Mouse (Mus musculus): Measurements from ENCODE around the gene Gm26620. TPM values are rescaled to one million over a fixed set of nuclear protein-coding genes. Genes with fewer than 3 reads are reported as not detected.
A peak's percentile ranks its signal among the peaks of the same experiment; 100 is the strongest.

The Gm26620 gene
- polyA plus RNA-seq, 1 experiment from 2014 or later, result 1.3 TPM

GRCm38 (mm10) chr1:170867691-170868105 lies 17.2 kb upstream of the Gm26620 start, which contains the start of gene Atf6:
Gene Atf6, minus strand, starts transcription at chr1:170867771.
- H3K27me3 ChIP-seq (replicated peaks; ENCODE audit: control insufficient read depth, insufficient read depth, low read length), result no peaks in the 10 kb centered on the region
- ATAC-seq, result peak; percentile 63; the same call in 1 of the 2 replicates
- H3K9me3 ChIP-seq (ENCODE audit: control insufficient read depth, low read length), result no peaks in the 10 kb centered on the region
- H3K36me3 ChIP-seq (ENCODE audit: control insufficient read depth, insufficient read depth, low read length), result no peaks in the 10 kb centered on the region
- H3K4me3 ChIP-seq (ENCODE audit: low read length), result peak within 1 kb of the TSS; percentile 94
- peak within 1 kb of the TSS; percentile 75 for H3K4me2 ChIP-seq (ENCODE audit: low read length)
- H3K27ac ChIP-seq (ENCODE audit: low read depth, low read length), result peak within 1 kb of the TSS; percentile 84
- peak within 1 kb of the TSS; percentile 89 for H3K9ac ChIP-seq (ENCODE audit: low read depth, low read length)
- WGBS, result 0% methylated on average over 25 of the region's 25 CpGs
- H3K4me1 ChIP-seq (ENCODE audit: control insufficient read depth, insufficient read depth, low read depth, low read length), result peaks cover 7% of the 10 kb centered on the region; the same call in 1 of the 2 replicates

DNA sequence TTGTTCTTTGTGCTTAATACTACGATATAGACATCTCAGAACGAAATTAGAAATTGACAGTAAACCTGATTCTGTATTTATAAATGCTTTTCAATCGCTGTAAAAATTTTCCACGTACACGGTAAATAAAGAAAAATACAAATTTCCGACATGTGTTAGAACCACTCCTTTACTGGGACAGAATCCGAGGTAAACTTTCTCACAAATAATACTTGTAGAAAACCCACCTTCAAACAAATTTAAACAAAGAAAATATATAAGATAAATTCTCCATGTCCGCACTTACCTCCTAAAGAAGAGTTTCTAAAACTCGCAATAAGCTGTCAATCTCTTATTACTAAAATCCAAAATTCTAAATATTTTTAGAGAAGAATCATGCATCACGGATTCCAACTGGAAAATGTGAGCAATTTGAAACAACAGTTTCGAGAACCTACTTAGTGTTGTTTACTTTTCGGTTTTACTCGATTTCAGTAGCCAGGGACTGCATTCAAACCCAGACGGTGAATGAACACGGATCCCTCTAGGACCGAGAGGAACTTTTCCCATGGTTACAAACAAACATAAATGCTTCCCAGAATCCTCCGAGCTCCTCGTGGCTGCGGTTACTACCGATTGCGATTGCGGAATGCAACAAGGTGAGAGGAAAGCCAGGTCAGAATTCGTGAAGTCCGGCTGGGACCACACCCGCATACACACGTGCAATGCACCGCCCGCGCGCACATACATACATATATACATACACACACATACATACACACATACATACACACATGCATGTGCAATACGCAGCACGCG lies 16.6 kb upstream of the Gm26620 start:
- Histone ChIP-seq H3K4me2 (ENCODE audit: low read length) (peak overlapping the region; percentile 75), H3K4me1 (ENCODE audit: control insufficient read depth, insufficient read depth, low read depth, low read length) (peaks cover 7% of the 10 kb centered on the region; the same call in 1 of the 2 replicates), H3K9ac (ENCODE audit: low read depth, low read length) (peak overlapping the region; percentile 66), H3K27me3 (replicated peaks; ENCODE audit: control insufficient read depth, insufficient read depth, low read length) (no peaks in the 10 kb centered on the region), H3K36me3 (ENCODE audit: control insufficient read depth, insufficient read depth, low read length) (no peaks in the 10 kb centered on the region), H3K27ac (ENCODE audit: low read depth, low read length) (no peak overlapping the region), H3K9me3 (ENCODE audit: control insufficient read depth, low read length) (no peaks in the 10 kb centered on the region), H3K4me3 (ENCODE audit: low read length) (peak overlapping the region; percentile 94)
- under 1% methylated on average over 33 of the region's 33 CpGs for WGBS
- peak; percentile 90 for ATAC-seq

- H3K4me2 ChIP-seq (ENCODE audit: low read length), result peak overlapping the region; percentile 75
- no peaks in the 10 kb centered on the region for H3K27me3 ChIP-seq (replicated peaks; ENCODE audit: control insufficient read depth, insufficient read depth, low read length)
- WGBS, result 18% methylated on average over 14 of the region's 14 CpGs
- peaks cover 7% of the 10 kb centered on the region; the same call in 1 of the 2 replicates for H3K4me1 ChIP-seq (ENCODE audit: control insufficient read depth, insufficient read depth, low read depth, low read length)
- H3K9me3 ChIP-seq (ENCODE audit: control insufficient read depth, low read length), result no peaks in the 10 kb centered on the region
- H3K36me3 ChIP-seq (ENCODE audit: control insufficient read depth, insufficient read depth, low read length), result no peaks in the 10 kb centered on the region; the same call in 1 of the 2 replicates
- H3K4me3 ChIP-seq (ENCODE audit: low read length), result peak overlapping the region; percentile 94
- peak overlapping the region; percentile 66 for H3K9ac ChIP-seq (ENCODE audit: low read depth, low read length)
- H3K27ac ChIP-seq (ENCODE audit: low read depth, low read length), result no peak overlapping the region
- 0 out of 2 replicates have a peak, but pooled peaks have one; percentile 18 for ATAC-seq
Observed at GRCm38 (mm10) chr1:170868905-170869283, 16.0 kb upstream of the Gm26620 start.

- Histone ChIP-seq H3K9ac (ENCODE audit: low read depth, low read length) (no peak overlapping the region), H3K9me3 (ENCODE audit: control insufficient read depth, low read length) (no peaks in the 10 kb centered on the region), H3K36me3 (ENCODE audit: control insufficient read depth, insufficient read depth, low read length) (peaks cover 4% of the 10 kb centered on the region; the same call in 1 of the 2 replicates), H3K4me1 (ENCODE audit: control insufficient read depth, insufficient read depth, low read depth, low read length) (peaks cover 7% of the 10 kb centered on the region; the same call in 1 of the 2 replicates), H3K27ac (ENCODE audit: low read depth, low read length) (no peak overlapping the region), H3K27me3 (replicated peaks; ENCODE audit: control insufficient read depth, insufficient read depth, low read length) (no peaks in the 10 kb centered on the region), H3K4me3 (ENCODE audit: low read length) (no peak overlapping the region), H3K4me2 (ENCODE audit: low read length) (no peak overlapping the region)
- WGBS, result 91% methylated on average over 6 of the region's 6 CpGs
- no peak for ATAC-seq
Observed at GRCm38 (mm10) chr1:170871402-170871801, 13.5 kb upstream of the Gm26620 start.

DNA sequence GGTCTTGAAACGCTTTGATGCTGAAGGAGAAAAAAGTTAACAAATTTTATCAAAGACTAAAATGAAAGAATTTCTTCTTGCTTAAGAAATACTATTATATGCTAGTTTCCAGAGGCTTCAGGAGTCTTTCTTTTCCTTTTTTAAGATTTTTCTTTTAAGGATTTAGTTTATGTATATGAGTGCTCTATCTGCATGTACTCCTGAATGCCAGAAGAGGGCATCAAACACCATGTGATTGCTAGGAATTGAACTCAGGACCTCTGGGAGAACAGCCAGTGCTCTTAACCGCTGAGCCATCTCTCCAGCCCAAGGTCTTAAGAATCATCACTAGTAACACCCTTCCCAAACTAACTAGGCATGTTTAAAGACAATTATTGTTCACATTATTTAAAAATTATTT lies 12.9 kb upstream of the Gm26620 start:
- H3K27me3 ChIP-seq (replicated peaks; ENCODE audit: control insufficient read depth, insufficient read depth, low read length), result no peaks in the 10 kb centered on the region
- H3K36me3 ChIP-seq (ENCODE audit: control insufficient read depth, insufficient read depth, low read length), result peaks cover 4% of the 10 kb centered on the region; the same call in 1 of the 2 replicates
- ATAC-seq, result no peak
- WGBS, result 95% methylated on average over 2 of the region's 2 CpGs
- H3K9ac ChIP-seq (ENCODE audit: low read depth, low read length), result no peak overlapping the region
- H3K27ac ChIP-seq (ENCODE audit: low read depth, low read length), result no peak overlapping the region
- 0 out of 2 replicates have a peak, but pooled peaks cover 2% of the 10 kb centered on the region for H3K4me1 ChIP-seq (ENCODE audit: control insufficient read depth, insufficient read depth, low read depth, low read length)
- H3K9me3 ChIP-seq (ENCODE audit: control insufficient read depth, low read length), result no peaks in the 10 kb centered on the region
- no peak overlapping the region for H3K4me2 ChIP-seq (ENCODE audit: low read length)
- no peak overlapping the region for H3K4me3 ChIP-seq (ENCODE audit: low read length)

GRCm38 (mm10) chr1:170875676-170876075 lies 9.2 kb upstream of the Gm26620 start:
- peaks cover 19% of the 10 kb centered on the region for H3K36me3 ChIP-seq (ENCODE audit: control insufficient read depth, insufficient read depth, low read length)
- H3K4me2 ChIP-seq (ENCODE audit: low read length), result no peak overlapping the region
- WGBS, result 87% methylated on average over 3 of the region's 3 CpGs

DNA sequence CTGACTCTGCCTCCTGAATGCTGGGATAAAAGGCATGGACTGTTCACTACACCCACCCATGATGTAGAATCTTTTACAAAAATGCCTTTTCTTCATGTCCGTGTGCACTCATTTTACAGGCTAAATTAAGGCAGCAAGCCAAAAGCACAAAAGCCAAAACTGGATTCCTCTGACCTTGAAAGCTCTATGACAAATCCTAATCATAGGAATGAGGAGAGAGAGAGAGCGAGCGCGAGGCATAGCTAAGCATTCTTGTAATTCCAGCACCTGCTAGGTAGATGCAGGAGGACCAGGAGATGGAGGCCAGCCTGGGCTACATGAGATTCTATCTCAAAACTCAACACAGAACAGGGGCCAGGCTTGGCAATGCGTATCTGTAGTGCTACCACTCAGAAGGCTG lies 8.0 kb upstream of the Gm26620 start:
- Histone ChIP-seq H3K4me1 (ENCODE audit: control insufficient read depth, insufficient read depth, low read depth, low read length) (no peaks in the 10 kb centered on the region), H3K4me2 (ENCODE audit: low read length) (no peak overlapping the region), H3K36me3 (ENCODE audit: control insufficient read depth, insufficient read depth, low read length) (peaks cover 23% of the 10 kb centered on the region)

More at GRCm38 (mm10) chr1:170875676-170876075, 9.2 kb upstream of the Gm26620 start:
- H3K4me1 ChIP-seq (ENCODE audit: control insufficient read depth, insufficient read depth, low read depth, low read length), result no peaks in the 10 kb centered on the region
- H3K27ac ChIP-seq (ENCODE audit: low read depth, low read length), result no peak overlapping the region
- H3K27me3 ChIP-seq (replicated peaks; ENCODE audit: control insufficient read depth, insufficient read depth, low read length), result no peaks in the 10 kb centered on the region
- H3K4me3 ChIP-seq (ENCODE audit: low read length), result no peak overlapping the region
- H3K9ac ChIP-seq (ENCODE audit: low read depth, low read length), result no peak overlapping the region
- ATAC-seq, result no peak
- no peaks in the 10 kb centered on the region for H3K9me3 ChIP-seq (ENCODE audit: control insufficient read depth, low read length)

DNA sequence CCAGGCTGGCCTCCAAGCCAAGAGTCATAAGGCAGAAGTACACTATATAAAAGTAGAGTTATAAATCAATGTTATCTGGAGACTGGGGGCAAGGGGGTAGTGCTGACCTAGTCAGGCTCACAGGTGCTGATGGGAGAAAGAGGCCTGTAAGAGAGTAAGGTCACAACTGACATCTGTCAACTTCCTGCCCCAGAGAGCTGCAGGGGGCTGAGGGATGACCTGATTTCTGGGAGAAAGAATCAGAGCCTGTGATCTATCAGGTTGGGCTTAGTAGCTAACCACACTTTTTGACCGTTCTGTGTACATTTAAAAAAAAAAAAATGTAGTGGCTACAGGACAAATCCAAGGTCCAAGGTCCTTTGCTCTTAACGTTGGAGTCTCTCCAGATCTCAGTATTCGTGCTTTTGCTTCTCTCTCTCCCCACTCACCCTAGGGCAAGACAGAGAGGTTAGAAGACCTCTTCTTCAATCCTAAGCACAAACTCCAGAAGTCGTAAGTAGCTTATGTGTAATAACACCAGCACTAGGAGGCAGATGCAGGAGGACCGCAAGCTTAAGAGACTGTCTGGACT lies 1.9 kb upstream of the Gm26620 start:
- peaks cover 19% of the 10 kb centered on the region for H3K36me3 ChIP-seq (ENCODE audit: control insufficient read depth, insufficient read depth, low read length)
- no peak overlapping the region for H3K4me3 ChIP-seq (ENCODE audit: low read length)
- no peak overlapping the region for H3K4me2 ChIP-seq (ENCODE audit: low read length)
- no peak for ATAC-seq
- no peak overlapping the region for H3K9ac ChIP-seq (ENCODE audit: low read depth, low read length)
- peaks cover 12% of the 10 kb centered on the region for H3K4me1 ChIP-seq (ENCODE audit: control insufficient read depth, insufficient read depth, low read depth, low read length)
- no peaks in the 10 kb centered on the region for H3K9me3 ChIP-seq (ENCODE audit: control insufficient read depth, low read length)
- WGBS, result 92% methylated on average over 5 of the region's 5 CpGs
- H3K27me3 ChIP-seq (replicated peaks; ENCODE audit: control insufficient read depth, insufficient read depth, low read length), result no peaks in the 10 kb centered on the region
- no peak overlapping the region for H3K27ac ChIP-seq (ENCODE audit: low read depth, low read length)

More for the DNA sequence above, 8.0 kb upstream of the Gm26620 start:
- H3K27me3 ChIP-seq (replicated peaks; ENCODE audit: control insufficient read depth, insufficient read depth, low read length), result no peaks in the 10 kb centered on the region
- no peaks in the 10 kb centered on the region for H3K9me3 ChIP-seq (ENCODE audit: control insufficient read depth, low read length)
- 91% methylated on average over 5 of the region's 5 CpGs for WGBS
- no peak for ATAC-seq
- H3K4me3 ChIP-seq (ENCODE audit: low read length), result no peak overlapping the region
- H3K27ac ChIP-seq (ENCODE audit: low read depth, low read length), result no peak overlapping the region
- no peak overlapping the region for H3K9ac ChIP-seq (ENCODE audit: low read depth, low read length)

DNA sequence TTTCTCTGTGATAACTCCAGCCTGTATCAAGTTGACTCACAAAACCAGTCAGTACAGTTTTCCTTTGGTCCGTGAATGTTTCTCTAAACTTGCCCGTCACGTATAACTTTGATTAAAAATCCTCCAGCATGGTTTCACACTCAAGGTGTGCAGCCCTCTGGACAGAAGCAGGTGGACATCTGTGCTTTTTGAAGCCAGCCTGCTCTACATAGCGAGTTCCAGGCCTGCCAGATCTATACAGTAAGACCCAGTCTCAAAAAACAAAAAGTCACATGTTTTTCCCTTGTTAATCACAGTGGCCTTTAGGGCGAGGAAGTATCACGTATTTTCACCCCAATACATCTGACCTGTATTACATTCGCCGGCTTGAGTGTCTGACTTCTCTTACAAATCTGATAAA lies 475 bp upstream of the Gm26620 start:
- Histone ChIP-seq H3K4me1 (ENCODE audit: control insufficient read depth, insufficient read depth, low read depth, low read length) (peaks cover 12% of the 10 kb centered on the region), H3K4me3 (ENCODE audit: low read length) (peak overlapping the region; percentile 86), H3K27ac (ENCODE audit: low read depth, low read length) (no peak overlapping the region; the same call in 1 of the 2 replicates), H3K36me3 (ENCODE audit: control insufficient read depth, insufficient read depth, low read length) (peaks cover 13% of the 10 kb centered on the region), H3K9me3 (ENCODE audit: control insufficient read depth, low read length) (no peaks in the 10 kb centered on the region), H3K4me2 (ENCODE audit: low read length) (peak overlapping the region; percentile 73), H3K27me3 (replicated peaks; ENCODE audit: control insufficient read depth, insufficient read depth, low read length) (no peaks in the 10 kb centered on the region), H3K9ac (ENCODE audit: low read depth, low read length) (peak overlapping the region; percentile 96)
- 27% methylated on average over 8 of the region's 8 CpGs for WGBS
- ATAC-seq, result no peak
